In the genomic region with DNA sequence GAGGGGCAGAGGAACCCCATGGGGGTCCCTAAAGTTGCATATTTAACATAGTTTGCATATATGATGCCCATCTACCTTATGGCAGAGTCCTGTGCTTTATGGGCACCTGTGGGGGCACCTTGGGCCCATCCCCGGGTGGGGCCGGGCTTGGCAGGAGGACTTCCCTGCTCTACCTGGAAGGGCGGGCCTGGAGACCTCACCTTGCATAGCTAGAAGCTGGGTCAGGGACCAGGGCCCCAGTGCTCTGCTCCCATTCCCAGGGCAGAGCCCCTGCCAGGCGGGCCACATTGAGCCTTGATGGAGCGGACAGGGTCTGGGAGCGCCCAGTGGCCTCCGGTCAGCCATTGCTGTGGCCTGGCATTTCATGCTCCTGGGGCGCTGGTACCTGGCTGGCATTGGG, we compare ENCODE assay signal across 16 mouse cellular contexts. TPM values are rescaled to one million over a fixed set of nuclear protein-coding genes. Genes with fewer than 3 reads are reported as not detected.
A peak's percentile ranks its signal among the peaks of the same experiment; 100 is the strongest.
DNase-seq lines count a peak whose midpoint lies in the region; ATAC-seq and TF ChIP-seq lines count a peak whose summit lies in the region.
"Had no signal": no experiment of that assay in that cellular context is flagged by ENCODE, and none has a peak within 500 bp of the region (broad histone marks: within the 10 kb centered on the region; RNA-seq: fewer than 3 reads in every experiment).

No protein-coding gene starts in this region.

- no peak overlapping the region for H3K27ac ChIP-seq in hindbrain, embryonic 11.5 days (ENCODE audit: low read depth, low read length)
- no peak overlapping the region for H3K27ac ChIP-seq in hindbrain, embryonic 16.5 days (ENCODE audit: low read depth, low read length)
- H3K27ac ChIP-seq in liver, embryonic 12.5 days, result no peak overlapping the region
- H3K27ac ChIP-seq in liver, postnatal 0 days (ENCODE audit: low read depth), result no peak overlapping the region
- H3K27ac ChIP-seq in intestine, embryonic 16.5 days (ENCODE audit: low read length), result no peak overlapping the region
- no peak overlapping the region for H3K27ac ChIP-seq in midbrain, embryonic 16.5 days (ENCODE audit: low read length)
- H3K27ac ChIP-seq: forebrain, embryonic 13.5 days; heart, embryonic 13.5 days; lung, embryonic 15.5 days; neural tube, embryonic 13.5 days had no signal

- no peak for TF ChIP-seq CTCF in liver, postnatal 0 days (IDR thresholded peaks at IDR 0.05; ENCODE audit: low read depth)

- H3K36me3 ChIP-seq in hindbrain, embryonic 11.5 days (ENCODE audit: control insufficient read depth, insufficient read depth, low read length), result no peaks in the 10 kb centered on the region
- H3K36me3 ChIP-seq in hindbrain, embryonic 16.5 days (ENCODE audit: control insufficient read depth, insufficient read depth, low read length), result no peaks in the 10 kb centered on the region
- no peaks in the 10 kb centered on the region for H3K36me3 ChIP-seq in liver, embryonic 12.5 days
- H3K36me3 ChIP-seq in liver, postnatal 0 days (replicated peaks; ENCODE audit: insufficient read depth, low read length), result no peaks in the 10 kb centered on the region
- no peaks in the 10 kb centered on the region for H3K36me3 ChIP-seq in intestine, embryonic 16.5 days (ENCODE audit: control insufficient read depth, insufficient read depth, low read length)
- H3K36me3 ChIP-seq in midbrain, embryonic 16.5 days (ENCODE audit: control insufficient read depth, insufficient read depth, low read length), result no peaks in the 10 kb centered on the region
- H3K36me3 ChIP-seq: heart, embryonic 13.5 days; lung, embryonic 15.5 days; neural tube, embryonic 13.5 days had no signal

- 91% methylated on average over 8 of the region's 8 CpGs for WGBS in hindbrain, embryonic 11.5 days
- 92% methylated on average over 7 of the region's 8 CpGs for WGBS in hindbrain, embryonic 16.5 days
- WGBS in liver, embryonic 12.5 days (ENCODE audit: insufficient replicate concordance), result 88% methylated on average over 8 of the region's 8 CpGs
- 81% methylated on average over 8 of the region's 8 CpGs for WGBS in liver, postnatal 0 days (ENCODE audit: insufficient replicate concordance)
- 83% methylated on average over 8 of the region's 8 CpGs for WGBS in intestine, embryonic 16.5 days
- 86% methylated on average over 8 of the region's 8 CpGs for whole genome bisulfite sequencing in midbrain, embryonic 16.5 days

- no peak for DNase-seq in hindbrain, embryonic 11.5 days (ENCODE audit: low spot score)
- no peak for DNase-seq in liver, postnatal 0 days
- no peak for DNase-seq in layer of hippocampus, postnatal 36 days
- DNase-seq: cerebellum, postnatal 10 days; kidney, adult 9 months; thymus, postnatal 36 days had no signal

- peaks cover 9% of the 10 kb centered on the region for H3K27me3 ChIP-seq in hindbrain, embryonic 11.5 days (ENCODE audit: control insufficient read depth, insufficient read depth, low read length)
- H3K27me3 ChIP-seq in hindbrain, embryonic 16.5 days (replicated peaks; ENCODE audit: control insufficient read depth, insufficient read depth, low read length), result no peaks in the 10 kb centered on the region; the same call in none of the 2 replicates
- H3K27me3 ChIP-seq in liver, embryonic 12.5 days (replicated peaks), result peaks cover 93% of the 10 kb centered on the region
- peaks cover 31% of the 10 kb centered on the region for H3K27me3 ChIP-seq in liver, postnatal 0 days (ENCODE audit: insufficient read depth, low read length)
- H3K27me3 ChIP-seq in intestine, embryonic 16.5 days (replicated peaks; ENCODE audit: control insufficient read depth, insufficient read depth, low read length), result peaks cover 9% of the 10 kb centered on the region; the same call in 1 of the 2 replicates
- peaks cover 23% of the 10 kb centered on the region for H3K27me3 ChIP-seq in midbrain, embryonic 16.5 days (ENCODE audit: control insufficient read depth, insufficient read depth, low read depth, low read length)

- no peaks in the 10 kb centered on the region for H3K9me3 ChIP-seq in hindbrain, embryonic 11.5 days (ENCODE audit: control insufficient read depth, low read length)
- no peaks in the 10 kb centered on the region for H3K9me3 ChIP-seq in hindbrain, embryonic 16.5 days (ENCODE audit: control insufficient read depth, low read length)
- H3K9me3 ChIP-seq in liver, embryonic 12.5 days (replicated peaks), result no peaks in the 10 kb centered on the region
- no peaks in the 10 kb centered on the region for H3K9me3 ChIP-seq in liver, postnatal 0 days (ENCODE audit: low read length)
- H3K9me3 ChIP-seq in intestine, embryonic 16.5 days (ENCODE audit: control insufficient read depth, low read length), result no peaks in the 10 kb centered on the region
- H3K9me3 ChIP-seq in midbrain, embryonic 16.5 days (replicated peaks; ENCODE audit: control insufficient read depth, low read length, poor library complexity, severe bottlenecking), result no peaks in the 10 kb centered on the region
- H3K9me3 ChIP-seq: forebrain, embryonic 13.5 days; heart, embryonic 13.5 days; lung, embryonic 15.5 days; neural tube, embryonic 13.5 days had no signal

- H3K4me1 ChIP-seq in hindbrain, embryonic 11.5 days (replicated peaks; ENCODE audit: control insufficient read depth, insufficient read depth, low read length), result no peaks in the 10 kb centered on the region
- no peaks in the 10 kb centered on the region for H3K4me1 ChIP-seq in hindbrain, embryonic 16.5 days (ENCODE audit: control insufficient read depth, insufficient read depth, low read depth, low read length)
- peaks cover 12% of the 10 kb centered on the region for H3K4me1 ChIP-seq in liver, embryonic 12.5 days
- H3K4me1 ChIP-seq in liver, postnatal 0 days (ENCODE audit: insufficient read depth), result 0 out of 2 replicates have a peak, but pooled peaks cover 3% of the 10 kb centered on the region
- peaks cover 4% of the 10 kb centered on the region; the same call in 1 of the 2 replicates for H3K4me1 ChIP-seq in intestine, embryonic 16.5 days (ENCODE audit: control insufficient read depth, insufficient read depth, low read length)
- H3K4me1 ChIP-seq in midbrain, embryonic 16.5 days (ENCODE audit: control insufficient read depth, insufficient read depth, low read length), result no peaks in the 10 kb centered on the region
- H3K4me1 ChIP-seq: forebrain, embryonic 13.5 days; neural tube, embryonic 13.5 days had no signal

- peak; percentile 27; the same call in 1 of the 2 replicates for ATAC-seq in hindbrain, embryonic 11.5 days (ENCODE audit: low FRiP score)
- ATAC-seq in hindbrain, embryonic 16.5 days, result no peak
- ATAC-seq in liver, embryonic 12.5 days, result 0 out of 2 replicates have a peak, but pooled peaks have one; percentile 16
- no peak for ATAC-seq in liver, postnatal 0 days
- ATAC-seq in intestine, embryonic 16.5 days, result 0 out of 2 replicates have a peak, but pooled peaks have one; percentile 14
- peak; percentile 30 for ATAC-seq in midbrain, embryonic 16.5 days

- H3K4me2 ChIP-seq in hindbrain, embryonic 11.5 days (replicated peaks; ENCODE audit: low read depth, low read length), result no peak overlapping the region
- H3K4me2 ChIP-seq in hindbrain, embryonic 16.5 days (ENCODE audit: low read length), result no peak overlapping the region
- peak overlapping the region; percentile 59 for H3K4me2 ChIP-seq in liver, embryonic 12.5 days
- H3K4me2 ChIP-seq in liver, postnatal 0 days (ENCODE audit: low read depth, low read length), result no peak overlapping the region
- H3K4me2 ChIP-seq in intestine, embryonic 16.5 days (ENCODE audit: low read depth, low read length), result no peak overlapping the region
- no peak overlapping the region for H3K4me2 ChIP-seq in midbrain, embryonic 16.5 days (ENCODE audit: low read length)

- no peak overlapping the region for H3K4me3 ChIP-seq in hindbrain, embryonic 11.5 days (ENCODE audit: low read depth, low read length)
- H3K4me3 ChIP-seq in hindbrain, embryonic 16.5 days (ENCODE audit: low read length), result no peak overlapping the region
- 0 out of 2 replicates have a peak overlapping the region, but pooled peaks have one; percentile 10 for H3K4me3 ChIP-seq in liver, embryonic 12.5 days
- no peak overlapping the region for H3K4me3 ChIP-seq in liver, postnatal 0 days (ENCODE audit: low read depth, low read length)
- H3K4me3 ChIP-seq in intestine, embryonic 16.5 days (ENCODE audit: low read length), result no peak overlapping the region
- no peak overlapping the region for H3K4me3 ChIP-seq in midbrain, embryonic 16.5 days (ENCODE audit: low read depth, low read length)
- H3K4me3 ChIP-seq: forebrain, embryonic 13.5 days; lung, embryonic 15.5 days; neural tube, embryonic 13.5 days had no signal

- no peak for TF ChIP-seq EP300 in liver, postnatal 0 days (IDR thresholded peaks at IDR 0.05; ENCODE audit: low read depth)

- no peak overlapping the region for H3K9ac ChIP-seq in hindbrain, embryonic 11.5 days (ENCODE audit: low read depth, low read length)
- H3K9ac ChIP-seq in hindbrain, embryonic 16.5 days (ENCODE audit: low read depth, low read length), result no peak overlapping the region
- no peak overlapping the region for H3K9ac ChIP-seq in liver, embryonic 12.5 days
- H3K9ac ChIP-seq in liver, postnatal 0 days (replicated peaks), result no peak overlapping the region
- H3K9ac ChIP-seq in intestine, embryonic 16.5 days (ENCODE audit: low read depth, low read length), result no peak overlapping the region
- H3K9ac ChIP-seq in midbrain, embryonic 16.5 days (ENCODE audit: low read depth, low read length), result no peak overlapping the region
- H3K9ac ChIP-seq: forebrain, embryonic 13.5 days; heart, embryonic 13.5 days; lung, embryonic 15.5 days; neural tube, embryonic 13.5 days had no signal

RNA-seq across cellular contexts. Expression of a gene that starts 31.0 kb away (rescaled TPM):
- polyA plus RNA-seq in hindbrain, embryonic 11.5 days (2014; fragmentation: Nextera tagmentation; extraction: Ambion mirVana), result 6.9 and 7.8 TPM in 2 replicates
- polyA plus RNA-seq in hindbrain, embryonic 16.5 days (2015; fragmentation: Nextera tagmentation; extraction: Ambion mirVana), result 1.2 and 2.4 TPM in 2 replicates
- polyA plus RNA-seq in liver, embryonic 12.5 days (2016; fragmentation: Nextera tagmentation; extraction: Ambion mirVana), result 286 and 295 TPM in 2 replicates
- 21.2 and 22.9 TPM in 2 replicates for polyA plus RNA-seq in liver, postnatal 0 days (2015; fragmentation: Nextera tagmentation; extraction: Ambion mirVana)
- 1.5 and 2.4 TPM in 2 replicates for polyA plus RNA-seq in intestine, embryonic 16.5 days (2015; fragmentation: Nextera tagmentation; extraction: Ambion mirVana)
- 0.67 and 1.4 TPM in 2 replicates for polyA plus RNA-seq in midbrain, embryonic 16.5 days (2015; fragmentation: Nextera tagmentation; extraction: Ambion mirVana)
- 1 to 10 TPM; 1.6 to 1.8 TPM for total RNA-seq in layer of hippocampus, postnatal 36 days (2021)

RNA-seq across cellular contexts. Expression of a gene that starts 51.1 kb away (rescaled TPM):
- polyA plus RNA-seq in hindbrain, embryonic 11.5 days (2014; fragmentation: Nextera tagmentation; extraction: Ambion mirVana), result 2.4 and 3.7 TPM in 2 replicates
- polyA plus RNA-seq in hindbrain, embryonic 16.5 days (2015; fragmentation: Nextera tagmentation; extraction: Ambion mirVana), result 7.5 and 7.8 TPM in 2 replicates
- 0.20 and 0.44 TPM in 2 replicates for polyA plus RNA-seq in liver, embryonic 12.5 days (2016; fragmentation: Nextera tagmentation; extraction: Ambion mirVana)
- polyA plus RNA-seq in liver, postnatal 0 days (2015; fragmentation: Nextera tagmentation; extraction: Ambion mirVana), result 0.14 and 0.20 TPM in 2 replicates
- 2.0 and 2.3 TPM in 2 replicates for polyA plus RNA-seq in intestine, embryonic 16.5 days (2015; fragmentation: Nextera tagmentation; extraction: Ambion mirVana)
- polyA plus RNA-seq in midbrain, embryonic 16.5 days (2015; fragmentation: Nextera tagmentation; extraction: Ambion mirVana), result 5.3 and 5.8 TPM in 2 replicates
- total RNA-seq in layer of hippocampus, postnatal 36 days (2021), result 1 to 10 TPM; 4.7 to 4.8 TPM
- total RNA-seq: hematopoietic stem cell, adult 5-6 weeks; MEL had no signal

Comparison
In these comparisons a context has a peak if more than half of its experiments do, and no peak if none do; other contexts are left out.
1. ATAC-seq: peak in hindbrain, embryonic 11.5 days (single experiment), liver, embryonic 12.5 days (single experiment), intestine, embryonic 16.5 days (single experiment) and midbrain, embryonic 16.5 days (single experiment); none in hindbrain, embryonic 16.5 days (single experiment) and liver, postnatal 0 days (single experiment).
2. RNA of a gene that starts 31.0 kb away (polyA plus RNA-seq): 286 to 295 TPM in liver, embryonic 12.5 days; 21.2 to 22.9 TPM in liver, postnatal 0 days, 6.9 to 7.8 TPM in hindbrain, embryonic 11.5 days, 1.5 to 2.4 TPM in intestine, embryonic 16.5 days, 1.2 to 2.4 TPM in hindbrain, embryonic 16.5 days and 0.67 to 1.4 TPM in midbrain, embryonic 16.5 days; every median in the first group is over 10 times any median in the second.